Mouse (Mus musculus) layer of hippocampus, postnatal 10 days (tissue): ENCODE measurements around the gene 2700049A03Rik. TPM values are rescaled to one million over a fixed set of nuclear protein-coding genes. Genes with fewer than 3 reads are reported as not detected.
A peak's percentile ranks its signal among the peaks of the same experiment; 100 is the strongest.
"Not testable (repeated sequence)": the region's sequence is repeated elsewhere in the genome, so short reads cannot be mapped to it uniquely, and the experiment has no call there.

ENCODE experiments used
- DNase-seq, 2 experiments: peaks; one replicate each; pipeline ENCODE4 v3.0.0; 2021; ENCODE audit warnings: low spot score in 2 of 2
- long read RNA-seq: library from polyadenylated mRNA; stranded (forward); transcript quantifications from one replicate; pipeline ENCODE4 v2.0.0, GENCODE M21; 2023
- total RNA-seq, 2 experiments: library from RNA; stranded (reverse); gene quantifications; 2 replicates each; pipeline ENCODE4 v1.2.3; 2021

2700049A03Rik gene
- 1 to 10 TPM; 7.2 to 7.9 TPM for total RNA-seq
- long read RNA-seq, partial matches to known transcripts, result 1 of 2 reads
- long read RNA-seq, other reads (novel, unspliced or antisense), result 1 of 2 reads

GRCm38 (mm10) chr12:71136130-71136973 is at the start of gene 2700049A03Rik, which contains the start of gene Timm9:
TSS of gene 2700049A03Rik (plus strand) at chr12:71136848.
TSS of gene Timm9 (minus strand) at chr12:71136684.
- DNase-seq, result peak; percentile 74 to 83

GRCm38 (mm10) chr12:71104275-71104674 is 32.4 kb upstream of the 2700049A03Rik start:
- DNase-seq, result not testable (repeated sequence)

GRCm38 (mm10) chr12:71107216-71107771 is 29.4 kb upstream of the 2700049A03Rik start:
- DNase-seq, result no peak

GRCm38 (mm10) chr12:71111331-71111730 is 25.3 kb upstream of the 2700049A03Rik start, which contains the start of gene Tomm20l:
TSS of gene Tomm20l (plus strand) at chr12:71111428.
- no peak for DNase-seq

GRCm38 (mm10) chr12:71113074-71113473 is 23.6 kb upstream of the 2700049A03Rik start:
- no peak for DNase-seq

- peak; percentile 34 to 45 for DNase-seq
These were observed 22.9 kb upstream of the 2700049A03Rik start for GRCm38 (mm10) chr12:71113675-71114288.

GRCm38 (mm10) chr12:71116411-71116810 is 20.2 kb upstream of the 2700049A03Rik start:
- DNase-seq, result no peak

- no peak for DNase-seq
These were observed 13.9 kb upstream of the 2700049A03Rik start for GRCm38 (mm10) chr12:71122731-71123130.

GRCm38 (mm10) chr12:71123286-71123685 is 13.4 kb upstream of the 2700049A03Rik start:
- DNase-seq, result no peak

GRCm38 (mm10) chr12:71135581-71135980 is 1.1 kb upstream of the 2700049A03Rik start:
- no peak for DNase-seq

GRCm38 (mm10) chr12:71136974-71137491 is 385 bp downstream of the 2700049A03Rik start:
- peak; percentile 78 to 83 for DNase-seq

GRCm38 (mm10) chr12:71137686-71138085 is 1.0 kb downstream of the 2700049A03Rik start:
- DNase-seq, result no peak

GRCm38 (mm10) chr12:71139258-71139828 is 2.7 kb downstream of the 2700049A03Rik start:
- DNase-seq, result no peak

GRCm38 (mm10) chr12:71141189-71141588 is 4.5 kb downstream of the 2700049A03Rik start:
- DNase-seq, result no peak

- peak; percentile 30 to 61 for DNase-seq
These were observed 11.0 kb downstream of the 2700049A03Rik start for GRCm38 (mm10) chr12:71147641-71148040.

- DNase-seq, result no peak
These were observed 12.2 kb downstream of the 2700049A03Rik start for GRCm38 (mm10) chr12:71148801-71149200.

- DNase-seq, result no peak
These were observed 12.8 kb downstream of the 2700049A03Rik start for GRCm38 (mm10) chr12:71149456-71149855.

- no peak for DNase-seq
These were observed 13.5 kb downstream of the 2700049A03Rik start for GRCm38 (mm10) chr12:71150167-71150566.

- no peak for DNase-seq
These were observed 18.3 kb downstream of the 2700049A03Rik start for GRCm38 (mm10) chr12:71154979-71155378.

- no peak for DNase-seq
These were observed 21.3 kb downstream of the 2700049A03Rik start for GRCm38 (mm10) chr12:71157974-71158373.

GRCm38 (mm10) chr12:71164410-71164809 is 27.8 kb downstream of the 2700049A03Rik start:
- no peak for DNase-seq
